Mouse (Mus musculus) adrenal gland, adult 2 months (tissue): ENCODE measurements around the gene Saxo2. TPM values are rescaled to one million over a fixed set of nuclear protein-coding genes. Genes with fewer than 3 reads are reported as not detected.

Experiments
- DNase-seq: peaks from one replicate; pipeline ENCODE4 v3.0.0; 2021
- long read RNA-seq: library from polyadenylated mRNA; stranded (forward); transcript quantifications from one replicate; pipeline ENCODE4 v2.0.0, GENCODE M21; 2021
- polyA plus RNA-seq: library from polyadenylated mRNA; depleted of rRNA; stranded (reverse); fragments of >200 nt; gene quantifications from 2 replicates; pipeline ENCODE4 v1.2.3, GENCODE M21; 2012; rRNA removed
- total RNA-seq, 2 experiments: library from RNA; stranded (reverse); gene quantifications; 2 replicates each; pipeline ENCODE4 v1.2.3; 2021

Saxo2 gene
- total RNA-seq (1 to 10 TPM; 1.1 to 3.0 TPM), polyA plus RNA-seq (0.87 and 2.2 TPM in 2 replicates)
- long read RNA-seq, partial matches to known transcripts, result 0 of 4 reads
- long read RNA-seq, other reads (novel, unspliced or antisense), result 0 of 4 reads

- DNase-seq, result peak; percentile 96
Measured at GRCm38 (mm10) chr7:82648353-82649080, at the start of gene Saxo2, which contains the start of gene Efl1. Gene Saxo2, minus strand, starts transcription at chr7:82648528. Gene Efl1, plus strand, starts transcription at chr7:82648614.

GRCm38 (mm10) chr7:82697668-82698067 lies 49.3 kb upstream of the Saxo2 start:
- no peak for DNase-seq

GRCm38 (mm10) chr7:82691021-82691738 lies 42.9 kb upstream of the Saxo2 start:
- DNase-seq, result no peak

GRCm38 (mm10) chr7:82688736-82689135 lies 40.4 kb upstream of the Saxo2 start:
- peak; percentile 59 for DNase-seq

- DNase-seq, result no peak
Measured at GRCm38 (mm10) chr7:82679901-82680300, 31.6 kb upstream of the Saxo2 start.

GRCm38 (mm10) chr7:82676834-82677233 lies 28.5 kb upstream of the Saxo2 start:
- no peak for DNase-seq

- DNase-seq, result no peak
Measured at GRCm38 (mm10) chr7:82676001-82676400, 27.7 kb upstream of the Saxo2 start.

- DNase-seq, result peak; percentile 20
Measured at GRCm38 (mm10) chr7:82664604-82665003, 16.3 kb upstream of the Saxo2 start.

- DNase-seq, result no peak
Measured at GRCm38 (mm10) chr7:82649081-82649445, 735 bp upstream of the Saxo2 start.

- DNase-seq, result no peak
Measured at GRCm38 (mm10) chr7:82647909-82648308, 419 bp downstream of the Saxo2 start.

- DNase-seq, result no peak
Measured at GRCm38 (mm10) chr7:82647183-82647582, 1.1 kb downstream of the Saxo2 start.

- peak; percentile 13 for DNase-seq
Measured at GRCm38 (mm10) chr7:82625342-82625741, 23.0 kb downstream of the Saxo2 start.

GRCm38 (mm10) chr7:82609629-82610028 lies 38.7 kb downstream of the Saxo2 start:
- no peak for DNase-seq

- DNase-seq, result no peak
Measured at GRCm38 (mm10) chr7:82605425-82605824, 42.9 kb downstream of the Saxo2 start.

GRCm38 (mm10) chr7:82602008-82602407 lies 46.3 kb downstream of the Saxo2 start:
- no peak for DNase-seq

GRCm38 (mm10) chr7:82590931-82591330 lies 57.4 kb downstream of the Saxo2 start:
- DNase-seq, result no peak

Other genes starting within 250 kb of the Saxo2 start
- 10 to 100 TPM; 16.4 to 19.9 TPM for gene Efl1, start 86 bp upstream of the Saxo2 start, total RNA-seq
- 0.79 and 1.2 TPM in 2 replicates for gene Efl1, start 86 bp upstream of the Saxo2 start, polyA plus RNA-seq
- 1 to 10 TPM; 1.2 to 1.8 TPM for gene Mex3b, start 218.8 kb upstream of the Saxo2 start, total RNA-seq
- gene Mex3b, start 218.8 kb upstream of the Saxo2 start, polyA plus RNA-seq, result 5.3 and 7.4 TPM in 2 replicates